Mouse (Mus musculus) B cell, adult 67 days (primary cell): ENCODE measurements around the gene Pex5l. TPM values are rescaled to one million over a fixed set of nuclear protein-coding genes. Genes with fewer than 3 reads are reported as not detected.

Source experiments
- total RNA-seq, 2 experiments: library from RNA; stranded (reverse); gene quantifications; 4 replicates each; pipeline ENCODE4 v1.2.4; 2023

The Pex5l gene
- total RNA-seq: not detected

DNA sequence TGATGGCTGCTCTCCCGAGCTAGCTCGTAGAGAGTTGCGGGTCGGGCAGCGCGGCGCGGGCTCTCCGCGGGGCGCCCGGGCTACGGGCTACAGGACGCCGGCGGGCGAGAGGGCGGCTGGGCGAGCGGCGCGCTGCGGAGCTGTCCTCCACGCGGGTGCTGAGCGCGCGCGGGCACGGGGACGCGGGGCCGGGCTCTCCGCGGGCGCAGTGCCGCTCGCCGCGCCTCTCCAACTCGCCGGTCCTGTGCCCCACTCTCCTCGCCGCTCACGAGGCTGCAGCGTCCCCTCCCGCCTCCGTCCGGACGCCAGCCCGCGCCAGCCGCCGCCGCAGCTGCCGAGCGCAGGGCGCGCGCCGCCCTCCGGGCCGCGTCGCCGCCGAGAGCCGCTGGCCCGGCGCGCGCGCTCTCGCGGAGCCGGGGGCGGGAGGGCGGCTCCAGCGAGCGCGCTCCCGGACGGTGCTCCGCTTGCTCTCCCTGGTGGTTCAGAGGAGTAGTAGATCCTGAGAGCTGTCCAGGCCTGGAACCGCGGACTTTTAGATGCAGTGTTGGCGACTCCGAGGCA lies at the start of gene Pex5l:
Pex5l (minus strand) TSS at position 347 of the 561 bp plus-strand sequence.

